ENCODE assay signal across 9 mouse cellular contexts in genomic region chr6:60994114-60994513, GRCm38 (mm10).
A peak's percentile ranks its signal among the peaks of the same experiment; 100 is the strongest.
DNase-seq lines count a peak whose midpoint lies in the region; ATAC-seq and TF ChIP-seq lines count a peak whose summit lies in the region.
"Had no signal": no experiment of that assay in that cellular context is flagged by ENCODE, and none has a peak within 500 bp of the region (broad histone marks: within the 10 kb centered on the region; RNA-seq: fewer than 3 reads in every experiment).

No protein-coding gene starts in this region.

- peaks cover 17% of the 10 kb centered on the region for H3K4me1 ChIP-seq in forebrain, embryonic 13.5 days
- H3K4me1 ChIP-seq in forebrain, embryonic 10.5 days: peaks cover 11% of the 10 kb centered on the region
- H3K4me1 ChIP-seq in ES-Bruce4 (ENCODE audit: control insufficient read depth, insufficient read depth, low read length): peaks cover 7% of the 10 kb centered on the region
- no peaks in the 10 kb centered on the region for H3K4me1 ChIP-seq in intestine, postnatal 0 days (replicated peaks; ENCODE audit: control insufficient read depth, insufficient read depth, low read length)
- H3K4me1 ChIP-seq in midbrain, embryonic 12.5 days: peaks cover 4% of the 10 kb centered on the region; the same call in 1 of the 2 replicates

- WGBS in forebrain, embryonic 13.5 days: 8% methylated on average over 6 of the region's 6 CpGs
- WGBS in forebrain, embryonic 10.5 days: 10% methylated on average over 6 of the region's 6 CpGs
- 33% methylated on average over 6 of the region's 6 CpGs for WGBS in intestine, postnatal 0 days
- WGBS in midbrain, embryonic 12.5 days: 12% methylated on average over 6 of the region's 6 CpGs

- peak; percentile 38; the same call in 1 of the 2 replicates for ATAC-seq in forebrain, embryonic 13.5 days
- ATAC-seq in intestine, postnatal 0 days: peak; percentile 79
- peak; percentile 38; the same call in 1 of the 2 replicates for ATAC-seq in midbrain, embryonic 12.5 days (ENCODE audit: low FRiP score, low read depth)

- H3K9ac ChIP-seq in forebrain, embryonic 13.5 days: no peak overlapping the region
- 0 out of 2 replicates have a peak overlapping the region, but pooled peaks have one; percentile 56 for H3K9ac ChIP-seq in ES-Bruce4 (ENCODE audit: low read depth, poor library complexity, severe bottlenecking)
- H3K9ac ChIP-seq in intestine, postnatal 0 days (ENCODE audit: low read depth, low read length): no peak overlapping the region
- H3K9ac ChIP-seq in midbrain, embryonic 12.5 days (replicated peaks): no peak overlapping the region
- H3K9ac ChIP-seq: liver, embryonic 14.5 days had no signal

- no peaks in the 10 kb centered on the region for H3K9me3 ChIP-seq in forebrain, embryonic 13.5 days (replicated peaks)
- H3K9me3 ChIP-seq in forebrain, embryonic 10.5 days: no peaks in the 10 kb centered on the region
- H3K9me3 ChIP-seq in ES-Bruce4 (replicated peaks; ENCODE audit: control insufficient read depth, insufficient read depth, low read length, poor library complexity, severe bottlenecking): no peaks in the 10 kb centered on the region
- H3K9me3 ChIP-seq in intestine, postnatal 0 days (ENCODE audit: control insufficient read depth): no peaks in the 10 kb centered on the region
- H3K9me3 ChIP-seq in midbrain, embryonic 12.5 days: no peaks in the 10 kb centered on the region

- DNase-seq in forebrain, embryonic 10.5 days (ENCODE audit: extremely low spot score, low spot score): no peak
- DNase-seq in thymus, postnatal 0 days (ENCODE audit: low spot score): no peak
- DNase-seq in gastrocnemius, adult 18-20 months (ENCODE audit: low spot score): no peak
- no peak for DNase-seq in testis, postnatal 10 days (ENCODE audit: low spot score)

- H3K27ac ChIP-seq in forebrain, embryonic 13.5 days: no peak overlapping the region
- no peak overlapping the region for H3K27ac ChIP-seq in forebrain, embryonic 10.5 days
- peak overlapping the region; percentile 92 for H3K27ac ChIP-seq in ES-Bruce4 (ENCODE audit: insufficient read depth, low read length)
- no peak overlapping the region for H3K27ac ChIP-seq in intestine, postnatal 0 days (ENCODE audit: low read depth, low read length)
- no peak overlapping the region for H3K27ac ChIP-seq in midbrain, embryonic 12.5 days (replicated peaks)
- H3K27ac ChIP-seq: liver, embryonic 14.5 days had no signal

- no peak for TF ChIP-seq POLR2A in ES-Bruce4 (IDR thresholded peaks at IDR 0.05; ENCODE audit: insufficient read depth, low read length)

- TF ChIP-seq CTCF in ES-Bruce4 (IDR thresholded peaks at IDR 0.05; ENCODE audit: low read depth, low read length): no peak
- no peak for TF ChIP-seq CTCF in intestine, postnatal 0 days (IDR thresholded peaks at IDR 0.05; ENCODE audit: low read depth)

- no peaks in the 10 kb centered on the region for H3K27me3 ChIP-seq in forebrain, embryonic 13.5 days
- H3K27me3 ChIP-seq in forebrain, embryonic 10.5 days (ENCODE audit: poor library complexity, severe bottlenecking): no peaks in the 10 kb centered on the region
- H3K27me3 ChIP-seq in ES-Bruce4 (ENCODE audit: control insufficient read depth, insufficient read depth, low read length, poor library complexity, severe bottlenecking): no peaks in the 10 kb centered on the region
- no peaks in the 10 kb centered on the region for H3K27me3 ChIP-seq in intestine, postnatal 0 days (replicated peaks; ENCODE audit: control insufficient read depth, insufficient read depth, low read length)
- no peaks in the 10 kb centered on the region for H3K27me3 ChIP-seq in midbrain, embryonic 12.5 days

- peak; percentile 88 for TF ChIP-seq EP300 in ES-Bruce4 (IDR thresholded peaks at IDR 0.05; ENCODE audit: insufficient read depth, low read depth, low read length)

- H3K4me2 ChIP-seq in forebrain, embryonic 13.5 days: 0 out of 2 replicates have a peak overlapping the region, but pooled peaks have one; percentile 3
- peak overlapping the region; percentile 57 for H3K4me2 ChIP-seq in intestine, postnatal 0 days (replicated peaks; ENCODE audit: low read depth)
- peak overlapping the region; percentile 17 for H3K4me2 ChIP-seq in midbrain, embryonic 12.5 days (replicated peaks)

- no peak overlapping the region for H3K4me3 ChIP-seq in forebrain, embryonic 13.5 days
- no peak overlapping the region for H3K4me3 ChIP-seq in forebrain, embryonic 10.5 days
- H3K4me3 ChIP-seq in ES-Bruce4 (ENCODE audit: low read depth, low read length): peak overlapping the region; percentile 24; the same call in 1 of the 2 replicates
- H3K4me3 ChIP-seq in intestine, postnatal 0 days (ENCODE audit: low read depth, low read length): peak overlapping the region; percentile 23; the same call in 1 of the 2 replicates
- H3K4me3 ChIP-seq in midbrain, embryonic 12.5 days: no peak overlapping the region

- no peaks in the 10 kb centered on the region for H3K36me3 ChIP-seq in forebrain, embryonic 13.5 days (ENCODE audit: poor library complexity, severe bottlenecking)
- no peaks in the 10 kb centered on the region for H3K36me3 ChIP-seq in forebrain, embryonic 10.5 days (replicated peaks)
- H3K36me3 ChIP-seq in ES-Bruce4 (ENCODE audit: control insufficient read depth, insufficient read depth, low read length, poor library complexity, severe bottlenecking): no peaks in the 10 kb centered on the region
- no peaks in the 10 kb centered on the region for H3K36me3 ChIP-seq in intestine, postnatal 0 days (ENCODE audit: control insufficient read depth, insufficient read depth)
- no peaks in the 10 kb centered on the region for H3K36me3 ChIP-seq in midbrain, embryonic 12.5 days

Comparison
In these comparisons a context has a peak if more than half of its experiments do, and no peak if none do; other contexts are left out.
1. H3K4me2 ChIP-seq: peak in every context shown above with its lines; median percentile 57 in intestine, postnatal 0 days; 17 in midbrain, embryonic 12.5 days; 3 in forebrain, embryonic 13.5 days.
2. H3K4me3 ChIP-seq: peak in ES-Bruce4 (single experiment) and intestine, postnatal 0 days (single experiment); none in forebrain, embryonic 13.5 days (single experiment), forebrain, embryonic 10.5 days (single experiment) and midbrain, embryonic 12.5 days (single experiment).
3. Peak in every context shown above with its lines, with median percentiles within 50 percentile points of each other: ATAC-seq.